ENCODE assay signal across 29 mouse cellular contexts in the genomic region with DNA sequence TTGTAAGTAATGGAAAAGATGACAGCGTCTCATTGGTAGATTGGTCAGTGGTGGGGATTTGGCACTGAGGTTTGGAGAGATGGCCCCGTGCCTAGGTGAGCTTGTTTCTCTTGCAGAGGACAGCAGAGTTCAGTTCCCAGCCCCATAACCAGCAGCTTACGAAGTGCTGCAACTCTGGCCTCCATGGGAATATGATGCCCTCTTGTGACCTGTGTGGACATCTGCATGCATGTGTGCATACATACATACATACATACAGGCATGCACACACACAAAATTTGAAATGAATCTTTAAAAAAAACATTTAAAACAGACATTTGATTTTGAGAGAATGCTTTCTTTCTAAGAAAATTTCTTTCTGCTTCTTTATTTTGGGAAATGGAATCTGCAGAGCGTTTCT.
DNase-seq lines count a peak whose midpoint lies in the region; ATAC-seq and TF ChIP-seq lines count a peak whose summit lies in the region.
"Had no signal": no experiment of that assay in that cellular context is flagged by ENCODE, and none has a peak within 500 bp of the region (broad histone marks: within the 10 kb centered on the region; RNA-seq: fewer than 3 reads in every experiment).

No protein-coding gene starts in this region.

- no peak overlapping the region for H3K4me3 ChIP-seq in hindbrain, postnatal 0 days (ENCODE audit: low read length)
- no peak overlapping the region for H3K4me3 ChIP-seq in hindbrain, embryonic 13.5 days
- H3K4me3 ChIP-seq in liver, postnatal 0 days (ENCODE audit: low read depth, low read length), result no peak overlapping the region
- H3K4me3 ChIP-seq in liver, embryonic 12.5 days, result no peak overlapping the region
- H3K4me3 ChIP-seq in stomach, postnatal 0 days (ENCODE audit: low read depth, low read length), result no peak overlapping the region
- H3K4me3 ChIP-seq: forebrain, embryonic 13.5 days; left cerebral cortex, adult 2 months; limb, embryonic 12.5 days; megakaryocyte, embryonic 14.5 days; midbrain, embryonic 12.5 days; myocyte; neural tube, embryonic 12.5 days had no signal

- no peak overlapping the region for H3K4me2 ChIP-seq in hindbrain, postnatal 0 days (ENCODE audit: low read depth, low read length)
- H3K4me2 ChIP-seq in hindbrain, embryonic 13.5 days, result no peak overlapping the region
- H3K4me2 ChIP-seq in liver, postnatal 0 days (ENCODE audit: low read depth, low read length), result no peak overlapping the region
- no peak overlapping the region for H3K4me2 ChIP-seq in liver, embryonic 12.5 days
- no peak overlapping the region for H3K4me2 ChIP-seq in stomach, postnatal 0 days (replicated peaks; ENCODE audit: low read depth)
- H3K4me2 ChIP-seq: forebrain, embryonic 13.5 days; heart, embryonic 11.5 days; hindbrain, embryonic 14.5 days; limb, embryonic 12.5 days; midbrain, embryonic 12.5 days; neural tube, embryonic 12.5 days had no signal

- no peak for ATAC-seq in hindbrain, postnatal 0 days
- no peak for ATAC-seq in hindbrain, embryonic 13.5 days (ENCODE audit: low FRiP score)
- ATAC-seq in liver, postnatal 0 days, result no peak
- ATAC-seq in liver, embryonic 12.5 days, result no peak
- no peak for ATAC-seq in stomach, postnatal 0 days (ENCODE audit: low FRiP score, low TSS enrichment)
- ATAC-seq: forebrain, embryonic 13.5 days; inflammation-experienced regulatory T-cells, adult 6 months had no signal

- no peak for DNase-seq in hindbrain, postnatal 0 days (ENCODE audit: low spot score)
- no peak for DNase-seq in liver, postnatal 0 days
- peak; percentile 18 for DNase-seq in A20 (ENCODE audit: low read depth, low spot score)
- DNase-seq in ES-CJ7 (ENCODE audit: low read depth, low spot score), result peak; percentile 13
- DNase-seq in stomach, postnatal 0 days (ENCODE audit: low spot score), result no peak
- DNase-seq: adrenal gland, postnatal 25 days; cerebellum, adult 18-20 months; cerebellum, postnatal 36 days; gastrocnemius, postnatal 25 days; heart, postnatal 4 days; kidney, adult 9 months; kidney, postnatal 14 days; lung, adult 2 months; lung, postnatal 4 days; right cerebral cortex, postnatal 4 days; thymus, adult 18-20 months; thymus, postnatal 36 days had no signal

- H3K9ac ChIP-seq in hindbrain, postnatal 0 days (replicated peaks; ENCODE audit: low read length), result no peak overlapping the region
- no peak overlapping the region for H3K9ac ChIP-seq in hindbrain, embryonic 13.5 days
- no peak overlapping the region for H3K9ac ChIP-seq in liver, postnatal 0 days (replicated peaks)
- no peak overlapping the region for H3K9ac ChIP-seq in liver, embryonic 12.5 days
- H3K9ac ChIP-seq in stomach, postnatal 0 days (ENCODE audit: low read length), result no peak overlapping the region
- H3K9ac ChIP-seq: forebrain, embryonic 13.5 days; hindbrain, embryonic 14.5 days; limb, embryonic 12.5 days; midbrain, embryonic 12.5 days; neural tube, embryonic 12.5 days had no signal

- no peak for TF ChIP-seq EP300 in liver, postnatal 0 days (IDR thresholded peaks at IDR 0.05; ENCODE audit: low read depth)
- no peak for TF ChIP-seq EP300 in stomach, postnatal 0 days (optimal IDR thresholded peaks at IDR 0.05)

- H3K27me3 ChIP-seq in hindbrain, postnatal 0 days (ENCODE audit: insufficient read depth, low read length), result no peaks in the 10 kb centered on the region
- no peaks in the 10 kb centered on the region for H3K27me3 ChIP-seq in hindbrain, embryonic 13.5 days
- no peaks in the 10 kb centered on the region for H3K27me3 ChIP-seq in liver, postnatal 0 days (ENCODE audit: insufficient read depth, low read length)
- no peaks in the 10 kb centered on the region for H3K27me3 ChIP-seq in liver, embryonic 12.5 days (replicated peaks)
- no peaks in the 10 kb centered on the region for H3K27me3 ChIP-seq in stomach, postnatal 0 days (ENCODE audit: control insufficient read depth, insufficient read depth, low read length)
- H3K27me3 ChIP-seq: forebrain, embryonic 13.5 days; limb, embryonic 12.5 days; megakaryocyte, embryonic 14.5 days; midbrain, embryonic 12.5 days; neural tube, embryonic 12.5 days had no signal

- 86% methylated on average over 4 of the region's 4 CpGs for WGBS in hindbrain, postnatal 0 days
- 86% methylated on average over 4 of the region's 4 CpGs for WGBS in hindbrain, embryonic 13.5 days
- WGBS in liver, postnatal 0 days (ENCODE audit: insufficient replicate concordance), result 77% methylated on average over 4 of the region's 4 CpGs
- WGBS in liver, embryonic 12.5 days (ENCODE audit: insufficient replicate concordance), result 66% methylated on average over 4 of the region's 4 CpGs
- 87% methylated on average over 4 of the region's 4 CpGs for WGBS in stomach, postnatal 0 days

- H3K27ac ChIP-seq in hindbrain, postnatal 0 days, result no peak overlapping the region
- no peak overlapping the region for H3K27ac ChIP-seq in hindbrain, embryonic 13.5 days
- H3K27ac ChIP-seq in liver, postnatal 0 days (ENCODE audit: low read depth), result no peak overlapping the region
- no peak overlapping the region for H3K27ac ChIP-seq in liver, embryonic 12.5 days
- H3K27ac ChIP-seq in stomach, postnatal 0 days (replicated peaks), result no peak overlapping the region
- H3K27ac ChIP-seq: forebrain, embryonic 13.5 days; hindbrain, embryonic 14.5 days; left cerebral cortex, adult 2 months; limb, embryonic 12.5 days; midbrain, embryonic 12.5 days; neural tube, embryonic 12.5 days had no signal

- H3K4me1 ChIP-seq in hindbrain, postnatal 0 days (ENCODE audit: insufficient read depth, low read length), result no peaks in the 10 kb centered on the region
- H3K4me1 ChIP-seq in hindbrain, embryonic 13.5 days (replicated peaks), result no peaks in the 10 kb centered on the region
- H3K4me1 ChIP-seq in liver, postnatal 0 days (ENCODE audit: insufficient read depth), result no peaks in the 10 kb centered on the region
- H3K4me1 ChIP-seq in liver, embryonic 12.5 days, result no peaks in the 10 kb centered on the region
- no peaks in the 10 kb centered on the region for H3K4me1 ChIP-seq in stomach, postnatal 0 days (replicated peaks; ENCODE audit: control insufficient read depth, insufficient read depth)
- H3K4me1 ChIP-seq: forebrain, embryonic 13.5 days; limb, embryonic 12.5 days; megakaryocyte, embryonic 14.5 days; midbrain, embryonic 12.5 days; neural tube, embryonic 12.5 days had no signal

- H3K9me3 ChIP-seq in hindbrain, postnatal 0 days (ENCODE audit: low read length), result no peaks in the 10 kb centered on the region
- no peaks in the 10 kb centered on the region for H3K9me3 ChIP-seq in hindbrain, embryonic 13.5 days
- no peaks in the 10 kb centered on the region for H3K9me3 ChIP-seq in liver, postnatal 0 days (ENCODE audit: low read length)
- H3K9me3 ChIP-seq in liver, embryonic 12.5 days (replicated peaks), result no peaks in the 10 kb centered on the region
- H3K9me3 ChIP-seq in stomach, postnatal 0 days (ENCODE audit: control insufficient read depth, low read length), result no peaks in the 10 kb centered on the region
- H3K9me3 ChIP-seq: forebrain, embryonic 13.5 days; limb, embryonic 12.5 days; midbrain, embryonic 12.5 days; neural tube, embryonic 12.5 days had no signal

- H3K36me3 ChIP-seq in hindbrain, postnatal 0 days (ENCODE audit: insufficient read depth, low read length), result no peaks in the 10 kb centered on the region
- H3K36me3 ChIP-seq in hindbrain, embryonic 13.5 days, result no peaks in the 10 kb centered on the region
- no peaks in the 10 kb centered on the region for H3K36me3 ChIP-seq in liver, postnatal 0 days (replicated peaks; ENCODE audit: insufficient read depth, low read length)
- H3K36me3 ChIP-seq in liver, embryonic 12.5 days, result no peaks in the 10 kb centered on the region
- no peaks in the 10 kb centered on the region for H3K36me3 ChIP-seq in stomach, postnatal 0 days (ENCODE audit: control insufficient read depth, insufficient read depth, low read length)
- H3K36me3 ChIP-seq: limb, embryonic 12.5 days; midbrain, embryonic 12.5 days; neural tube, embryonic 12.5 days had no signal

- TF ChIP-seq CTCF in hindbrain, postnatal 0 days (IDR thresholded peaks at IDR 0.05; ENCODE audit: low read depth), result 0 out of 2 replicates have a peak, but pooled peaks have one; percentile 11
- TF ChIP-seq CTCF in liver, postnatal 0 days (IDR thresholded peaks at IDR 0.05; ENCODE audit: low read depth), result 0 out of 2 replicates have a peak, but pooled peaks have one; percentile 8
- no peak for TF ChIP-seq CTCF in stomach, postnatal 0 days (IDR thresholded peaks at IDR 0.05; ENCODE audit: low read depth)

Comparison
In these comparisons a context has a peak if more than half of its experiments do, and no peak if none do; other contexts are left out.
1. DNase-seq: peak in A20 (single experiment) and ES-CJ7 (single experiment); none in hindbrain, postnatal 0 days (single experiment), liver, postnatal 0 days (single experiment) and stomach, postnatal 0 days (single experiment).